Mouse (Mus musculus) testis, adult 2 months (tissue): ENCODE results near the gene Fbxo31.

Experiments used
- CTCF ChIP-seq: fragments of 200-500 bp; IDR thresholded peaks from 2 replicates; pipeline ENCODE4 v1.5.1; 2012; ENCODE audit warnings: low read depth, mild to moderate bottlenecking, inconsistent platforms, low read length, moderate library complexity; ENCODE audit not compliant: control insufficient read depth, insufficient read depth, insufficient replicate concordance
- POLR2A ChIP-seq: fragments of 200-500 bp; IDR thresholded peaks from 2 replicates; pipeline ENCODE4 v1.6.1; 2012; ENCODE audit warnings: low read depth, mild to moderate bottlenecking, inconsistent platforms, low read length, moderate library complexity; ENCODE audit not compliant: control insufficient read depth

DNA sequence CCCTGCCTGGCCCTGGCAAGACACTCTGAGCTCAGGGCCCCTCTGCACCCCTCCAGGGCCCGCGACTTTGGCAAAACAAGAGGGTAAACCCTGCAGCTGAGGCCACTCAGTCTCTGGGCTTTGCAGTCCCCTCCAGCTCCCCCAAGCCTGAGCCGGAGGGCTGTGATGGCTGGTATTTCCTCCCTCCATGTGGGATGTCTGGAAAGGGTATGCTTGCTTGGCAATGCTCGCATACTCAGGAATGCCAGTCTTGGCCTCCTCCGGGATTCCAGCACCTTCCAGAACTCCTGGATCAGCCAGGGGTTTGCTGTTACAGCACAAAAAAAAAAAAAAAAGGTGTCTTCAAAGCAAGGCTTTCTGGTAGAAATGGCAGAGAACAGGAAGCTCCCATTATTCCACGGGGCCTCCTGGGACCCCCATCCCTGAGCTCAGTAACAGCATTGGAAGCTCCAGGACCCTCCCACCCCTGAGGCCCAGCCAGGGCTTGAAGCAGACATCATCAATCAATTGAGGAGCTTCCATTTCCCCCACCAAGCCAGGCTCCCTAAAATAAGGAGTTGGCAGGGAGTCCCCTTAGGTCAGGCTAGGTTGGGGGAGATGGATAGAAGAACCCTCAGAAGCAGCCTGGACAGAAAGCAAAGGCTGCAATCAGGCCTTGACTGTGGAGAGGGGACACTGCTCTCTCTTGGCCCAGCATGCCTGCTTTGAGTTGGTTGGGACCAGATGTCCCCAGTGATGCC lies 51.6 kb downstream of the Fbxo31 start:
- TF ChIP-seq CTCF (no peak), POLR2A (no peak)
